Mouse (Mus musculus) Patski (cell line): Measurements from ENCODE around the gene Plcl1. TPM values are rescaled to one million over a fixed set of nuclear protein-coding genes. Genes with fewer than 3 reads are reported as not detected.

Experiments
- ATAC-seq: fragments of 100-300 bp; one replicate; pipeline ENCODE4 v1.8.0; 2021
- CTCF ChIA-PET: fragments of 350-600 bp; sonication (Branson Sonifier 250); formaldehyde crosslinking; loops from one replicate; lab custom pipeline; 2022; ENCODE audit warnings: inconsistent platforms; lab: Charles Lee
- POLR2A ChIA-PET: fragments of 350-600 bp; sonication (Branson Sonifier 250); formaldehyde crosslinking; loops from one replicate; lab custom pipeline; 2022; ENCODE audit warnings: antibody characterized with exemption, inconsistent platforms; lab: Charles Lee
- DNase-seq: peaks from one replicate; pipeline ENCODE4 v3.0.0-alpha.2; 2011; ENCODE audit warnings: low read depth, low spot score
- H3K27me3 ChIP-seq: fragments of 371-371 bp; one replicate; pipeline ENCODE4 v1.5.1; 2021
- CTCF ChIP-seq: fragments of 100-300 bp; IDR thresholded peaks from one replicate; pipeline ENCODE4 v1.5.1; 2021
- in situ Hi-C: fragments of 300-500 bp; cut with MboI; formaldehyde crosslinking; loops from 3 replicates; pipeline ENCODE4 v1.11.1; 2018; ENCODE audit warnings: low pct_unique_long_range_greater_than_20kb, mixed read lengths
- polyA plus RNA-seq: library from polyadenylated mRNA; unstranded; gene quantifications from one replicate; pipeline ENCODE4 v1.2.3, GENCODE M21; 2021

The Plcl1 gene
- polyA plus RNA-seq, 1 experiment from 2014 or later, result 15.2 TPM

DNA sequence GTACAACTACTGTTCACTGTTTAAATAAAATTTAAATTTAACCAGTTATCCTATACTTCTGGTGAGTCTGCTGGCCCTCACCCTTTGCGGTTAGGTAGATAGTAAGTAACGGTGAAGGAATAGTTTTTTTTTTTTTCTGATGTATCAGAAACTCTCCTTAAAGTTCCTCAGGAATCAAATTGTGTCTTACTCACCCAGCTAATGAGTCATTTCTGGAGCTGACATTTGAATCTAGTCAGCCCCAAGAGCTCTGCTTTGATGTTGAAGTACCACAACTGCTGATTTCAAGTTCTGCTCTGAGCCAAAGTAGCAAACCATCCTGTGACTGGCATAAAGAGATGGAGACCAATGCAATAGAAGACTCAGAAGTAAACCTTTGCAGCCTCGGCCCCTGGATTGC, 24.9 kb downstream of the Plcl1 start:
- in situ Hi-C loops, result no loop called here
- no peak for ATAC-seq
- no peaks in the 10 kb centered on the region for H3K27me3 ChIP-seq
- no peak for DNase-seq
- CTCF ChIA-PET, result interaction anchor here (0.7 to 0.9 kb wide), 2 partner anchors 11 to 21 kb away, joined by 3 to 4 read pairs; no protein-coding TSS in a partner anchor
- TF ChIP-seq CTCF, result no peak
- POLR2A ChIA-PET, result interaction anchor here (0.7 kb wide), 1 partner anchor 17 kb away, joined by 5 read pairs; no protein-coding TSS in a partner anchor

DNA sequence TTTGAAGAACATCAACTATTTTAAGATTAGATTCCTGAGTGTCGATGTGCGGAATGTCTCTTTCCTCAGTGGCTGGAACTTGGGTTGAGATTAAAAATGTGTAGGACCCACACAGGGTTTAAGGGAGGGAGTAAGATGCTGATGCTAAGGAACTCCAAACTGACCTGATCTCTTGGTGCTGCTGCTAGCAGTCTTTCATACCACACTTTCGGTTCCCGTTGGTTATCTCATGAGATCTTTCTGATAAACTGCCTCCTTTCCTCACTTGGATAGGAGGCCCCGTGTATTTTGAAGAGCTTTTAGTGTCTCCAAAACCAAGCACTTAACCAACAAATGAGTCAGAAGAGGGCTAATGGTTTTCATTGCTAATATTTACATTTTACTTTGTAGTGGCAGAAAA, 30.9 kb downstream of the Plcl1 start:
- DNase-seq (no peak), ATAC-seq (no peak)
- in situ Hi-C loops, result no loop called here
- ChIA-PET CTCF (interaction anchor here (0.8 to 1.2 kb wide), 2 partner anchors 8 to 15 kb away, joined by 3 read pairs; no protein-coding TSS in a partner anchor), POLR2A (no interaction called here)
- no peaks in the 10 kb centered on the region for H3K27me3 ChIP-seq
- TF ChIP-seq CTCF, result no peak

DNA sequence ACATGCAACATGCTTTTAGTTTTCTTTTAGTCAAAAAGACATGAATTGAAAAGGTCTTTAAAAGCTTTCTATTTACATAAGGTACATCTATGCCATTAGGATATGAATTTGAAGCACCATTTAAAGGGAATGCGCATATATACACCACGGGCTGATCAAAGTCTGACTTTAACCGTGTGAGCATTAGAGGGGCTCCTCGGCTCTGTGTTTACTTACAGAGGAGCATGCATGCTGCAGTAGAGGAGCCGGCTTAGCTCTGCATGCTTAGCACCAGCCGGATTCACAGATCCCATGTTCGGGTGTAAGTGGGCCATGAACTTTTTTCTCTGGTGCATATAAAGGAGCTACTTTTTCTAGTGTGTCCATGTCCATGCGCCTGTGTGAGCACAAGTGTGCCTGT, 31.4 kb downstream of the Plcl1 start:
- TF ChIP-seq CTCF, result no peak
- ChIA-PET POLR2A (no interaction called here), CTCF (interaction anchor here (0.8 to 1.2 kb wide), 2 partner anchors 9 to 15 kb away, joined by 3 read pairs; no protein-coding TSS in a partner anchor)
- in situ Hi-C loops, result no loop called here
- no peak for DNase-seq
- H3K27me3 ChIP-seq, result no peaks in the 10 kb centered on the region
- no peak for ATAC-seq

DNA sequence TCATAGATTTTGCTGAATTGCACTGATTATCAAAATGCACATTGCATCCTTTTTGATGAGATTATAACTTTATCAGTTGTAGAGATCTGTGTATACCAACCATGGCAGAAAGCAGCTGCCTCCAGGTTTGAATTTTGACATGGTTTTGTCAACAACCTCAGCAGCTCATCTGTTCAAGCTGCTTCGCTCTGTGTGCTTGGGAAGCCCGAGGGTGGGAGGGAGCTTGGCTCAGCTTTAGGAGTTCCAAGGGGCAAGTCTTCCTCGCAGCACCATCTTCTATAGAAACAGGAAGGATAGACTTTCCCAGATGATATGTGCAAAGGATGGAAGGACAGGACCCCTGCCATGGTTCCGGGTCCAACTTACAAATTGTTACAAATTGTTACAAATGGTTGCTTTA, 32.9 kb downstream of the Plcl1 start:
- CTCF ChIA-PET, result no interaction called here
- no peak for TF ChIP-seq CTCF
- DNase-seq, result no peak
- no peaks in the 10 kb centered on the region for H3K27me3 ChIP-seq
- POLR2A ChIA-PET, result no interaction called here
- ATAC-seq, result no peak
- in situ Hi-C loops, result no loop called here

DNA sequence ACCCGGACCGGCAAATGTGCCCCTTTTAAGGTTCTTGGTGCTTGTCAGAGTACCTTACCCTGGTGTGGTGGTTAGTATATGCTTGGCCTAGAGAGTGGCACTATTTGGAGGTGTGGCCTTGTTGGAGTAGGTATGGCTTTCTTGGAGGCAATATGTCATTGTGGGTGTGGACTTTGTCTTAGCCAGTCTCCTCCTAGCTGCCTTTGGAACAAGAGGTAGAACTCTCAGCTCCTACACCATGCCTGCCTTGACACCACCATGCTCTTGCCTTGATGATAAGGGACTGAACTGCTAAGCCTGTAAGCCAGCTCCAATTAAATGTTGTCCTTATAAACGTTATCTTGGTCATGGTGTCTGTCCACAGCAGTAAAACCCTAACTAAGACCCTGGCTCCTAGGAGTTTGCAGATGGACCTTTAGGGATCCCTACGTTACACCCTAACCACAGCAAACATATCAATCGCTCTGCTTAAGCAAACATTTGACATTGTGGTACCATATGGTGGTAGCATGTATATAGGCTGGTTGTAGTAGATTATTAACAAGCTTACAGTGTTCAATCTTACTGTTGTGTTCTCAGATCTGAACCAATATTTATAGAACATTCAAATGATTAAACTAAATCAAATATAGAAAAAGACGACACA, 39.4 kb downstream of the Plcl1 start:
- in situ Hi-C loops, result no loop called here
- H3K27me3 ChIP-seq, result no peaks in the 10 kb centered on the region
- CTCF ChIA-PET, result no interaction called here
- POLR2A ChIA-PET, result interaction anchor here (0.5 kb wide), 1 partner anchor 24 kb away, joined by 4 read pairs; no protein-coding TSS in a partner anchor
- DNase-seq (no peak), ATAC-seq (no peak)
- TF ChIP-seq CTCF, result no peak

DNA sequence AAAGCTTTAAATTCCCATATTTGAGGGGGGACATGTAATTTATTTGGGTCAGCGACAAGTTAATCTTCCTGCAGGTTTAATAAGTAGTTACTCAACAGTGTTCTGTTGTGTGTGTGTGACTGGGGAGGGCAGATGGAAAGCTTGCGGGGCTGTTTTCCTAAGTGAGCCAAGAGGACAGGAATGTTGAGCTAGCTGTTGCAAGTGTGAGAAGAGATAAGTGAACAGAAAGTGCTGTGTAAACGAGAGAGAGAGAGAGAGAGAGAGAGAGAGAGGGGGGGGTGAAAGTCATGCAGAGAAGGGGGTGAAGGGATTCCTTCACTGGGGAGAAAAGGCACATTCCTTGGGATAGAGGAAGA, 39.9 kb downstream of the Plcl1 start:
- no peak for TF ChIP-seq CTCF
- no peaks in the 10 kb centered on the region for H3K27me3 ChIP-seq
- ATAC-seq (no peak), DNase-seq (no peak)
- in situ Hi-C loops, result no loop called here
- ChIA-PET POLR2A (interaction anchor here (0.5 kb wide), 1 partner anchor 23 kb away, joined by 4 read pairs; no protein-coding TSS in a partner anchor), CTCF (no interaction called here)

DNA sequence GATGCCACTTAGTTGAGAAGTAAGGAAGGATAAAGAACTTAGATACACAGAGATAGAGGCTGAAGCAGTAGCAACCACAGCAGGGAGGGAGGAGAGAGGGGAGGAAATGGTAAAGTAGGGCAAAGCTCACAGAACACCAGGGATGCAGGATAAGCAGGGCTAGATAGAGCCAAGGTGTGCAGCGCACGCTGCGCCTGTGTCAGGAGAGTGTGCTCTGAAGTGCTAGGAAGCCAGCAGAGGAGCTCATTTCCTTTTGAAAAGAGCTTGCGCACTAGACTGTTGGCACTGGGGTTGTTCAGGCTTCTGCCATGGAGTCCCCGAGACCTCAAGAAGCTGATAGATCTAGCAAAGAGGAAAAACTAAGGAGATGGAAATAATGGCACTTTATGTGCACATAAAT, 40.6 kb downstream of the Plcl1 start:
- ChIA-PET POLR2A (no interaction called here), CTCF (interaction anchor here (2.3 kb wide), 1 partner anchor 14 kb away, joined by 7 read pairs; no protein-coding TSS in a partner anchor)
- no peaks in the 10 kb centered on the region for H3K27me3 ChIP-seq
- TF ChIP-seq CTCF, result no peak
- DNase-seq (no peak), ATAC-seq (no peak)
- in situ Hi-C loops, result no loop called here

DNA sequence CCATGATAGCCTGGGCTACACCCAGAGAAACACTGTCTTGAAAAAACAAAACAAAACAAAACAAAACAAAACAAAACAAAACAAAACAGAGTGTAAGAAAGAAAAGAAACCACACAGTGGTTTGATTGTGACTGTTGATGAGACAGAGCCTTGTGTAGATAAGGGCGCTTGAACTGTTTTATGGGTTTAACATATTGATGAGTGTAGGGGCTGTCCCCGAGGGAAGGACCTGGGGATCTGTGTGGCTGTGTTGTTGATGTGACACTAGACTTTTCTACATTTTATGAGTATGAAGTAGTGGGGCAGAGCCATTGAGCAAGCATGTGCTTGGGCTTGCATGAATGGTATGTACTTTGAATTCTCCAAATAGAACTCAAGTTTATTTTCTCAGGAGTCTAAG, 41.2 kb downstream of the Plcl1 start:
- in situ Hi-C loops, result no loop called here
- CTCF ChIA-PET, result interaction anchor here (1.3 to 2.3 kb wide), 3 partner anchors 13 to 20 kb away, joined by 3 to 7 read pairs (median 5); no protein-coding TSS in a partner anchor
- no peaks in the 10 kb centered on the region for H3K27me3 ChIP-seq
- POLR2A ChIA-PET, result no interaction called here
- no peak for TF ChIP-seq CTCF
- ATAC-seq (no peak), DNase-seq (no peak)

DNA sequence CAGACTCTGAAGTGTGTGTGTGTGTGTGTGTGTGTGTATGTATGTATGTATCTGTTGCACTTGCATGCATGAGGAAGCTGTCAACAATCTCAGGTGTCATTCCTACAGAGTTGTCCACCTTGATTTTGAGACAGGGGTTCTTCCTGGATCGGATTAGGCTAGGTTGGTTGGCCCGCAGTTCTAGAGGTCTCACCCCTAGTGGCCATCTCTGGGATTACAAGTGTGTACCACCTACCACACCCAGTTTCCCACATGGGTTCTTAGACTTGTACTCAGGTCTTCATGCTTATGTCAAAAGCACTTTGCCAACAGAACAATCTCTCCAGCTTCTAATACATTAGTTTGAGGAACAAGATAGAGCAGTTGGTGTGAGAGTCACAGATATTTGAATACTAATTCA, 41.9 kb downstream of the Plcl1 start:
- peak; percentile 47 for TF ChIP-seq CTCF
- in situ Hi-C loops, result no loop called here
- ATAC-seq, result no peak
- no peaks in the 10 kb centered on the region for H3K27me3 ChIP-seq
- ChIA-PET CTCF (interaction anchor here (1.3 to 2.3 kb wide), 3 partner anchors 13 to 21 kb away, joined by 3 to 7 read pairs (median 5); no protein-coding TSS in a partner anchor), POLR2A (interaction anchor here (0.6 kb wide), 1 partner anchor 17 kb away, joined by 5 read pairs; no protein-coding TSS in a partner anchor)
- DNase-seq, result no peak

DNA sequence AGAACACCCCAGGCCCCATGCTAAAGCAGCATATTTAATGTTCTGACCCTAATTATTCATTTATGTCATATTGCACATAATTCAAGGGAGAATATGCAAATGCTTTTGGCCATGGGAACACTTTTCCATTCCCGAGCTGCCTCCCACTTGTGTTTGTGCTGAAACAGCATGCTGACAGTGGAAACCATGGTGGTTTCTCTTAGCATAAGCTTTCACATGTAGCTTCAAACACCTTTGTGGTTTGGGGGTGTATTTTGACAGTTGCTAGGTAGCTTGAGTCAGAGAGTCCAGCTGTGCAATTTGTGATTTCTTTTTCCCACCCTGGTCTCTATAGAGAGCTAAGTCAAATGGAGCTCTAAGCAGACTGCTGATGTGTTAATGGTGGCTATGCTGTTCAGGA, 42.4 kb downstream of the Plcl1 start:
- H3K27me3 ChIP-seq, result no peaks in the 10 kb centered on the region
- DNase-seq, result no peak
- no peak for TF ChIP-seq CTCF
- CTCF ChIA-PET, result interaction anchor here (1.3 to 2.3 kb wide), 3 partner anchors 12 to 22 kb away, joined by 3 to 7 read pairs (median 5); no protein-coding TSS in a partner anchor
- ATAC-seq, result no peak
- in situ Hi-C loops, result no loop called here
- POLR2A ChIA-PET, result interaction anchor here (0.6 kb wide), 1 partner anchor 17 kb away, joined by 5 read pairs; no protein-coding TSS in a partner anchor

DNA sequence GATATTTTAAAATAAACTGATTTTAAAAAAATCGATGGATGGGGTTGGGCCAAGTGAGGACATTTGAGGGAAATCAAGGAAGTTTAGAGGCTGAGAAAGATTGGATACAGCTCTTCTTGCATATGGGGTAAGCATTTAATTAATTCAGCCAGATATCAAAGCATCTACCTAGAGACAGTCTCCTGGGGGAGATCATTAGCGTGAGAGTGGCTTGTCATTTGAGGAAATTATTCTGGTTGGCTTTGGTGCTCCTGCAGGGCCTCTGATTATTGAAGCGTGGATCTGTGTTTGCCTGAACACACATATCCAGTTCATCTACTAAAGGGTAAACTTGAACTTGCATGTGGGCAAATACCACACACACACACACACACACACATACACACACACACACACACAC, 44.1 kb downstream of the Plcl1 start:
- POLR2A ChIA-PET, result no interaction called here
- in situ Hi-C loops, result no loop called here
- CTCF ChIA-PET, result no interaction called here
- no peak for TF ChIP-seq CTCF
- H3K27me3 ChIP-seq, result no peaks in the 10 kb centered on the region
- DNase-seq (no peak), ATAC-seq (no peak)
